Mouse (Mus musculus) spleen, embryonic (tissue): ENCODE measurements around the gene Gpr173.

Source experiments
- CTCF ChIA-PET: fragments of 350-600 bp; sonication (Branson Sonifier 250); formaldehyde crosslinking; loops from one replicate; lab custom pipeline; 2022; lab: Charles Lee

The Gpr173 gene

DNA sequence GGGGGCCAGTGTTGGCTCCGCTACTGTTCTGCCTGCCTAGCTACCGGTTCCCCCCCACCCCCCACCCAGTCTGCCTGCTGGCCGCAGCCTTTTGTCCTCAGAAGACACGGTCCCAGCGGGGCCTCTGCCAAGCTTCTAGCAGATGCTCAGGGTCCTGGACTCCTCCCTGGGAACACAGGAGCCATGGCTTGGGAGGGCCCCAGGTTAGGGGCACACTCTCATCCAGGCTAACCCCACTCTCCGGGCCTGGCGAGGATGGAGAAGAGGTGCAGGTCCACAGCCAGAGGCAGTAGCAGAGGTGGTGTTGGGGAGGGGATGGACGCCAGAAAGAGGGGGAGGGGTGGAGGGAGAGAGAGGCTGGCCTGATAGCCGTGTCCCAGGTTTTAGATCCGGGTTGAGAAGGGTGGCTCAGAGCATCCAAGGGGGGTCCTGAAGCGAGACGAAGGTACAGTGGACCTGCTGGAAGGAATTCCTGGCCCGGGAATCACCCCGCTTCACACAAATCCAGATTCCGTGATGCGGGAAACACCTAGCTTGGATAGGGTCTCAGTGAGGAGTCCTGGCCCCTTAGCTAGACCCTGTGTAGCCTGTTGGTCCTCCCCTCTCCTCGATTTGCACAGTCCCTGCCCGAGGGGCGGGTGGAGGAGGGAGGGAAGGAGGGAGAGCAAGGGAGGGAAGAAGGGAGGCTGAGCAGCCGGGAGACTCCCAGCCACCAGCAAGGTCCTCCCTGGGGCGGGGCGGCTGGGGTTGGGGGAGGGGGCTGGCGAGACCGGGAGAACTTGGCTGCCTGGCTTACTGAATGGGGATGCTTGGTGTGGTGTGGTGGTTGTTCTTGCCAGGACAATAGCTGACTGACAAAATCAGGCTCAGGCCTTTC is at the start of gene Gpr173:
Gene Gpr173, minus strand, starts transcription at position 308 of the 877 bp plus-strand sequence.
- CTCF ChIA-PET = no interaction called here

DNA sequence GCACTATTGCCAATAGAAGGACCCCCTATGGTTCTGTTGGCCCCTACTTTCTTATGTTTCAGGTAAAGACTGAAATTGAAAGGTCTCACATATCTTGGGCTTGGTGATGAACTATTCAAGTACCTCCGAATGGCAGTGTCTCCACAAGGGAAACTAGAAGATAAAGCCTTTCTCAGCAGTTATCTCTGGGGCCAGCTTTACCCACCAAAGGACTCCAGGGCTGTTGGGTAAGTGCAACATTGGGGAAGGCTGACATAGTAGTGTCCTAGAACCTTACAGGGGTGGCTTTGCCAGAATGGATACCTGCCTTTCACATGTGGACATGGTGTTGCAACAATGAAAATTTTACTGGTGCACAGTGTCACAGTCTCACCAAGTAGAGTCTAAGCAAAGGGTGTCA is 34.7 kb upstream of the Gpr173 start:
- CTCF ChIA-PET = no interaction called here

DNA sequence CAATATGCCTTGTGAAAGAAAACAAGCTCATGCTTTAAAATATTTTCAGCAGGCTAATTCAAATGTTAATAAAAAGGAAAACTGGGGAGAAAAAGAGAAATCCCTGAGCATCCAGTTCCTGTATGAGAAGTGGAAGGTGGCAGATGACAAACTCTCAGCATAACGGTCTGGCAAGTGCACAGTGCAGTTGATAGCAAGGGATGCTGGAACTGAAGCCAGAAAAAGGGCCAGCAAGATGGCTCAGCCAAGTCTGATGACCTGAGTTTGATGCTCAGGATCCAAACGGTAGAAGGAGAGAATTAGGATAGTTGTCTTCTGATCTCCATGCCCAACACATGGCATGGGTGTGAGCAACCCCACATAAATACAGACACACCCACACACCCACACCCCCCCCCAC is 31.6 kb upstream of the Gpr173 start:
- CTCF ChIA-PET = no interaction called here

DNA sequence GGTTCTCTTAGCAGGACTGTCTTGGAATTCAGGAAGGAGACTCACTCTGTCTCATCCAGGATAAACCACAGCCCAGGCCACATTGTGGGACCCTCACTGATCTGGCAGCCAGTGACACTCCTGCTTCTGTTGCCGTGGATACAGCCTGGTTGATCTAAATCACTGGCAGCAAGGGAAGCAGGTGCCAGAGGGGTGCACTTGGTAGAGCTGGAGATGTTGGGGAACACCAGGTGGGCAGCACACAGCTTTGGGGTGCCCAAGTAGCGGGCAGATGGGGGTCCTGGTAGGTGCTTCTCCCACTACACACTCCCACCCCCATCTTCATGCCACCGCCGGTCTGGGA is 479 bp downstream of the Gpr173 start:
- CTCF ChIA-PET = no interaction called here

DNA sequence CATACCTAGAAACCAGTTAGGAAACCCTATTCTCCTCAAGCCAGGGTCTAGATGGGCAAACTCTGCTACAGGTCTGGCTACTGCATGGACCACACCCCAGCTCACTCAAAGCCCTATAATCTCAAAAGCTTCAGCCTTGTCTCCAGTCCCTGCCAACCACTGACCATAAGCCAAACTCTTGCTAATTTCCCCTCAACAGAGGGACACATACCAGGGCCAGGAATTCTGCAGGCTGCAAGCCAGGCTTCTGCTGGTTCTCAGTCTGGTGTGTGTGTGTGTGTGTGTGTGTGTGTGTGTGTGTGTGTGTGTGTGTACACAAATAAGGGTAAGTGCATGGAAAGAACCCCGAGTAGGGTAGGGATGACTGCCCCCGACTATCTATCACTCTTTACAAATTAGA is 2.1 kb downstream of the Gpr173 start:
- CTCF ChIA-PET = no interaction called here

DNA sequence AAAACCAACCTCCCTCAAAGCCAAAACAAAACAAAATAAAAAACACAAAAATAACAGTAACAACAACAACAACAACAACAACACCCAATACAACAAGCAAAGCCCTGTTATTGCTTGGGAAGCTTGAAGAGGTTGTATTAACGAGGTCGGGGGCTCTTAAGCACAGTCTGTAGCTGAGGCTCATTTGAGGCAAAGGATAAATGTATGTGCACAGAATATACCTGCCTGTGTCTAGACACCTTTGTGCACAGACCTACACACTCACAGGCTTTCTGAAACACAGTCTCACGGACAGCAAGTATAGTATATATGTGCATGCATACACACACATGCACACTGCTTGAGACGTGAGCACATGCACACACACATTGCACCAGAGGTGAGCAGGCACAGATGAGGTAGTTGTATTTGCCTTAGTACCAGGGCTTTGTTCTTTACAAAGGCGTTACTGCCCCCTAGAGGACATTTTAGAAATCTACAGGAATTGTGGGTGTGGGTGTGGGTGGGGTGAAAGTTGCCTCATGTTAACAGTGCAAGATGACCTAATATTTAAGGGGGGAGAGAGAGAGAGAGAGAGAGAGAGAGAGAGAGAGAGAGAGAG is 15.9 kb downstream of the Gpr173 start:
- CTCF ChIA-PET = no interaction called here

DNA sequence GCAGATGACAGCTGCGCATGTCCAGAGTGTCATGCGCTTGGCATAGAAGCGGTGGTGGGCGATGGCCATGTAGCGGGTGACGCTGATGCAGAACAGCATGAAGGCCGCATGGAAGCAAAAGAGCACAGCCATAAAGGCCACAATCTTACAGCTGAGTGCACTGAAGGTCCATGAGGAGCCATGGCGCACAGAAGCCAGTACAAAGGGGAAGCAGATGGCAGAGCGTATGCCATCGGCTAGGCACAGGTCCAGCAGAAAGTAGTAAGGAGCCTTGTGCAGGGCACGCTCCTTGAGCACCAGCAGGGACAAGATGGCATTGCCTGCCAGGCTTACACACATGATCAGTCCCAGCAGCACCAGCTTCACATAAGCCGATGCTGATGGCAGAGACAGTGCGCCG is 21.5 kb downstream of the Gpr173 start:
- CTCF ChIA-PET = interaction anchor here (1.1 kb wide), 1 partner anchor 23 kb away, joined by 3 read pairs; no protein-coding TSS in a partner anchor

DNA sequence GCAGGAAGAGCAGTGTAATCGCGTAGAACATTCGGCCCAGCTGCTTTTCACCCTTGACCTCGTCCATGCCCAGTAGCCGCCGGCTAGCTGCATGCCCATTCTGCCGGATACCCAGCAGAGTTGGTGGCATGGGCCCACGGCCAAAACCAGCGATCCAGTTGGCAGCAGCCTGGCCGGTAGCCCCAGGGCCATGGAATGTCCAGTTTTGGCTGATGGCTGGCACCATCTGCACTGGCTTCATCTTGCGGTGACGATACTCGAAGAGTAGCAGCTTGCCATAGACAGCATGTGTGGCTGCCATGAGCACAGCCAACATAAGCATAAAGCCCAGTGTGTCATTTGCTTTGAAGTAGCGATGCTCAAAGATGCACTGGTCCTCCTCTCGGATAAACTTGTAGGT is 21.9 kb downstream of the Gpr173 start:
- CTCF ChIA-PET = interaction anchor here (1.1 kb wide), 1 partner anchor 23 kb away, joined by 3 read pairs; no protein-coding TSS in a partner anchor

DNA sequence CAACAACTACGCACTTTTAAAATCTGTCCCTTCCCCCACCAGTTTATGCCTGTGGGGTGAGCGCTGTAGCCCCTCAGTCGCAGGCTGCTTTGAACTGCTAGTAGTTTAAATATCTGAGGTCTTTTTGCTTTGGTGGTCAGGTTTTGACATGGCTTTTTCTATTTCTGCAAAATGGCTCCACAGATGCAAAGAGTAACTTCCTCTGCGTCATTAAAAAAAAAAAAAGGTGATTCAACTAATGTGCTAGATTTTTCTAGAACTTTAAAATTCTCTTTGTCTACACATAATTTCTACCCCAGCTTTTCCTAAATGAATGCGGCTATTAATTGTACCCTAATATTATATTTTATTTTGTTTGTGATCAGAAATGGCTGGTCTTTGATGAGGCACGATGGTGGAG is 25.6 kb downstream of the Gpr173 start:
- CTCF ChIA-PET = interaction anchor here (0.7 kb wide), 1 partner anchor 11 kb away, joined by 3 read pairs; no protein-coding TSS in a partner anchor

DNA sequence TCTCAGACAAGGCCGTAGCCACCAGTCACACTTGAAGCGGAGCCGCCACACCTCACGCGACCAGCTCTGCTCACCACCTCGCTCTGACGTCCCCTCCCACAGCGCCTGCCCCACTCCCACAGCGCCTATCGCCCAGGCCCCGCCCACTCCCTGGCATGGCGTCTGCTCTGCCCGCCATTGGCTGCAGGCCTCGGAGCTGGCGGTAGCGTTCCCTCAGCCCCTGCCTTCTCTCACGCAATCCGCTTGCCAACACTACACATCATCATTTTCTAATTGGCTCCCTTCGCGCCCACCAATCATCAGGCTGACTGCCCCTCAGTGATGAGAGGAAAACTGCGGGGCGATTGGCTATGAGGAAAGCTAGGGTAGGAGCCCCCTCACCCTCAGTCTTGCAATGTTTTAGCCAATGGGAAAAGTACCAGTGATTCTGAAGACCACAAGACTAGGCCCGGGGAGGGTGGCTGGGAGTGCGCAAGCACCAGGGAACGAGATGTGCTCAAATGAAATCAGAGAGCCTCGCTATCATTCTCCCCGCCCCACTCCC is 26.1 kb downstream of the Gpr173 start, which contains the start of gene Tspyl2:
Gene Tspyl2, minus strand, starts transcription at position 68 of the 544 bp plus-strand sequence.
- CTCF ChIA-PET = no interaction called here

DNA sequence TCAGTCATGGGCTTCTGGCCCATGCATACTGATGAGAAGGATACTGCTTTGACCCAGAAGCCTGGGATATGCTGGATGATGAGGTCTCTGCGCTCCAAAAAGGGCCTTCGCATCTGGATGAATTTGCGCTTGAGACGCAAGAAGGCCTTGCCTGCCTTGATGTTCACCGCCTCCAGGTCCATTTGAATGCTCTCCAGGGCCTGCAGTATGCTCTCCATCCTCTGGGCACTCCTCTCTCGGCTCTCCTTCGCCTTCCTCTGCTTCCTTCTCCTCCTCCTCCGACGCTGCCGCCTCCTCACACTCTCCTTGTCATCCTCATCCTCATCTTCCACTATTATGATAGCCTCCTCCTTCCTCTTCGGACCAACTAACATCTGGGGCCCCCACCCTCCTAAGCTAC is 27.0 kb downstream of the Gpr173 start:
- CTCF ChIA-PET = no interaction called here

DNA sequence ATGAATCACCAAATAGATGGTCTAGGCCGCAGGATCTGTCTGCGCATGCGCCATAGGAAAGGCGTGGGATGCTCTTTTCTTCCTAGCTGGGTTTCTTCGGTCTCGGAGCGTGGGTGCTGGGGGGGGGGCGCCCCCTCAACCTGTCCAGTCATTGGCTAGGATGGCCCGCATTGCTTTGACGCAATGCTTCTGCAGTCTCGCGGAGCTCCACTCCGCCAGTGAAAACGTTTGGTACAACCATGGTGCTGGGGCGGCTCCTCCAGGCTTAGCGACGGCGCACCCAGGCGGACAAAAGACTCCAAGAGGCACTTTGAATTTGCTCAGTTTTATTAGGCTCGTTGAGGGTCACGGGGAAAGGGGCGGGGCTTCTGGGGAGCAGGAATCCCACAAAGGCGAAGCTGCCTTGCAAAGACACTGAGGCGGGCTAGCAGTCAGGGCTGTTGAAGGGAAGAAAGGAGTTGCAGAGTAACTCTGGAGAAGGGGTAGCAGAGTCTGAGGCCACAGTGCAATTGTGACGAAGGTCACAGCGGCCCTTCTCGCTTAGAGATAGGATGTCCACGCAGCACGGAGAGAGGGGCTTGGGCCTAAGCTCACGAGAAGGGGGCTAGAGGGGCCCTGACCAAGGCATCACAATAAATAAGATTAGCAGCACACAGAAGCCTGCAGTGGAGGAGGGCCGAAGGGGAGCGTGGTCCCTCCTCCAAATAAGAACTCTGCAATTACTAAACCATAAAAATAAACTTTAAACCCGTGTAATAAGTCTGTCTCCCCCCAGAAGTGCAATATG is 31.8 kb downstream of the Gpr173 start:
- CTCF ChIA-PET = interaction anchor here (0.6 to 0.7 kb wide), 2 partner anchors 75 to 104 kb away, joined by 4 to 7 read pairs; no protein-coding TSS in a partner anchor

DNA sequence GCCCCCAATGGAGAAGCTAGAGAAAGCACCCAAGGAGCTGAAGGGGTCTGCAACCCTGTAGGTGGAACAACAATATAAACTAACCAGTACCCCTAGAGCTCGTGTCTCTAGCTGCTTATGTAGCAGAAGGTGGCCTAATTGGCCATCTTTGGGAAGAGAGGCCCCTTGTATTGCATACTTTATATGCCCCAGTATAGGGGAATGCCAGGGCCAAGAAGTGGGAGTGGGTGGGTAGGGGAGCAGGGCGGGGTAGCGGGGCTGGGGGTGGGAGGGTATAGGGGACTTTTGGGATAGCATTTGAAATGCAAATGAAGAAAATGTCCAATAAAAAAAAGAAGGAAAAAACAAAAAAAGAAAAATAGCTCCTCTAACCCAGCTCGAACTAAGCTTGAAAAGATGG is 32.4 kb downstream of the Gpr173 start:
- CTCF ChIA-PET = interaction anchor here (0.6 kb wide), 1 partner anchor 104 kb away, joined by 7 read pairs; no protein-coding TSS in a partner anchor

DNA sequence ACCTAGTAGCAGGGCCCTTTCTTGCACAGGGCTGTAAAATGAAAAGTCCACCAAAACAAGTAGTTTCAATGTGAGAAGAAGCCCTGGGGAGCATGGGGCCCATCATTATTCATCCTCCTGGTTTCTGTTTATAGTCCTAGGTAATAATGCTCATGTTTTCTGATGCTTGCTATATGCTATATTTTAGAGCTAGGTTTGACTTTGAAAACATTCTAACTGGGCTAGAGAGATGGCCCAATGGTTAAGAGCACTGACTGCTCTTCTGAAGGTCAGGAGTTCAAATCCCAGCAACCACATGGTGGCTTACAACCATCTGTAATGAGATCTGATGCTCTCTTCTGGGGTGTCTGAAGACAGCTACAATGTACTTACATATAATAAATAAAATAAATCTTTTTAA is 39.1 kb downstream of the Gpr173 start:
- CTCF ChIA-PET = interaction anchor here (0.7 kb wide), 1 partner anchor 14 kb away, joined by 3 read pairs; no protein-coding TSS in a partner anchor

DNA sequence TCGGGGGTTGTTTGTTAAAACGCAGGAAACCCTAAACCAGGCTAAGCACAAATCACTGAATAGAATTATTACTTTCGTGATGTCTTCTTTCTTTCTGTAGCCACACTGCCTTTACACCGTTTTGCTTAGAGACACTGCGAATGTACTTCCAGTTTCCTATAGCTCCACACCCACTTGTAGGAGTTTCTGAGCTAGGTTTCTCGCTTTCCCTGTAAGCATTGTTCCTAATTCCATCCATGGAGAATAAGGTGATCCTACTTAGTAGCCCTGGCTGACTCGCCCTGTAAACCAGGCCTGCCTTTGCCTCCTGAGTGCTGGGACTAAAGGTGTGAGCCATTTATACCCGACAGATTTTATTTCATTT is 40.8 kb downstream of the Gpr173 start:
- CTCF ChIA-PET = no interaction called here

DNA sequence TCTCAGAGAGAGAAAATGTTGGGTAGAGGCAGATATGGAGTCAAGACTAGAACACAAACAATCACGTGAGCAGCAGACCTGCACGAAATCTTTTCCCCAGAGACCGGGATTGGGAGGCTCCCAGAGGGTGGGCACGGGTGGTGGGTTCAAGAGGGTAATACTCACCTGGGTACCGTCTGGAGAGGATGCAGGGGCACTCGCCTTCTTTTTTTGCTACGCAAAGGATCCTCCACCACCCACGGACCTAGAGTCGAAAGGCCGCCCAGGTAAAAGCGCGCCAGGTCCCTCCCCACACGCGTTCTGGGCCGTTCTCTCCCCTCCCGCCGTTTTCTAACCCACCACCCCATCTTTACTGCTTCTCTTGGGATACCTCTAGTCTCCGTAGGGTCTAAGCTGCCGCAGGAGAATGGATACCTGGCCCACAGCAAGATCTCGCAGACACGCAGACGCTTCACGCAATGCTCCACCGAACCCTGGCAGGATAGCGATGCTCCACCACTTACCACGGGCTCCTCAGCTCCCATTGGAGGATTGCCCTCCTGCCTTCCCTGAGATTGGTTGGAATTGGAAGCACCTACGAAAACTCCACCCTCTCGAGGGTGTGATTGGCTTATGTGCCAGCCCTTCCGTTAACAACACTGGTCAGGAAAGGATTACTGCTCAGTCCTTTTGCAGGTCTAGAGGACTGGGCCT is 41.4 kb downstream of the Gpr173 start, which contains the start of gene Kantr:
Gene Kantr, minus strand, starts transcription at position 500 of the 693 bp plus-strand sequence.
- CTCF ChIA-PET = no interaction called here

DNA sequence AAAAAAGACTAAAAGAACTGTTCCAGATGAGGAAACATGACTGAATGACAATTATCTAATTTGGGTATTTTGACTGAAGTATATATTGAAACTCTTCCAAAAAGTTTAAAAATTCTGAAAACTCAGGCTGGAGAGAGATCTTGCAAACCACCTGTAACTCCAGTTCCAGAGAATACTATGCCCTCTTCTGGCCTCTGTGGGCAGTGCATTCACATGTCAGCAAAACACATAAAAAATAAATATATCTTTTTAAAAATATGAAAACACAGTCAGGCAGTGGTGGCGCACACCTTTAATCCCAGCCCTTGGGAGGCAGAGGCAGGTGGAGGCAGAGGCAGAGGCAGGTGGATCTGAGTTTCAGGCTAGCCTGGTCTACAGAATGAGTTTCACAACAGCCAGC is 44.9 kb downstream of the Gpr173 start:
- CTCF ChIA-PET = no interaction called here

DNA sequence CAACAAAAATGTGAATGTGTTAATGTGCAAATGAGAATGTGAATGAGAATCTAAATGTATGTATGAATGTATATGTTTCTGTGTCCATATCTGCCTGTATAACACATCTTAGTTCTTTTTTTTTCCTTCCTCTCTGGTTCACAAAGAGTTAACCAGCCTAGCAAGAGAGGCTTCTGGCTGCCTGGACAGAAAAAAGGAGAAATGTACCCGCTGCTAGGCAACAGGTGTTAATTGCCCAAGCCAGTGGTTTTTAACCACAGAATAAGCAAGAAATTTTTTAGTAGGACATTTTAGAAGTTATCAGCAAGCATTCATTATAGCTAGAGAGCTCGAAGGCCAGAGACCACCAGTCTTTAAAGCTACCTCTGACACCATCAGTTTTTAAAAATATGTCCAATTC is 45.7 kb downstream of the Gpr173 start:
- CTCF ChIA-PET = no interaction called here

DNA sequence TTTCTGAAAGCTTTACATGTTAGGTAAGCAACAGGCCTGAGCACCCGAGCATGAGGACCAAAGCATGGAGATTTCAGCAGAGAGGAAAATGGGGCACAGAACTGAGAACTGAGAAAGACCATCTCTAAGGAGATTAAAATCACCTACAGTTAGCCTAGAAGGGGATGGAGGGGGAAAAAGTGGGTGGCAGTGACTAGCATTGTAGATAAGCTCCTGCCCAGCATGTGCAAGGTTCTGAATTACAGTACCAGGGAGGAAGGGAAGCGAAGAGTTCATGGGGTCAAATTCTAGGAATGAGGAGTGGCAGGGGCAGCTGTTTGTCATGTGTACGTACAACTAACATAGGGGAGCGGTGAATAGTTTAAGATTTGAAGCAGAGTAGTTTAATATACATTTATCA is 48.0 kb downstream of the Gpr173 start:
- CTCF ChIA-PET = no interaction called here

DNA sequence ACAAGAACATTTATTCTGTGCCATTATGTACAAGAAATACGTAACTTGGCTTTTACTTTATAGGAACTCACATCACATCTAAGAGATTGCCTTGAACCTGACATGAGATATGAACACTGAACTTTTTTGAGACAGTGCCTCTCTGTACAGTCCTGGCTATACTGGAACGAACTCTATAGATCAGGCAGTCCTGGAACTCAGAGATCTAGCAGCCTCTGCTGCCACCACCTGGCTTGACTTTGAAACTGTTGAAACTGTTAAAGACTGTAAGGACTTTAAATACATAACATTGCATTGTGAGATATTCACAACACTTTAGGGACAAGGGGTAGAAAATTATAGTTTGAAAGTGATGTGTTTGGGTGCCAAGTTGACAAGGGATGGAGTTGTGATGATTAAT is 60.6 kb downstream of the Gpr173 start:
- CTCF ChIA-PET = no interaction called here

DNA sequence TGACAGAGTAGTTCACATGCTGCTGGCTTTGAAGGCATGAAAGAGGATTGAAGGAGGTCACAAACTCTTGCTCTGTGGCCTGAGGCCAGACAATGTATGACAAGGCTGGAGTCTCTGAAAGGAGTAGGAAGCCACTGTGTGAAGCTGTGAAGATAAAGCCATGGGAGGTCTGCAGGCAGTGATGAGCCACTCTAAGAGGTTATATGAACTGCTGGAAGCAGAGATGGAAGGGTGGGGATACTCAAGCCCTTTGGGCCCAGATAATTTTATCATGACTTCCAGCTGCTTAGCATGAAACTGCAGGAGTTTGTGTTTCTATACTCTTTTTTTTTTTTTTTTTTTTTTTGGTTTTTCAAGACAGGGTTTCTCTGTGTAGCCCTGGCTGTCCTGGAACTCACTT is 61.1 kb downstream of the Gpr173 start:
- CTCF ChIA-PET = no interaction called here
